Mouse (Mus musculus): ENCODE data around the gene Rab10. TPM values are rescaled to one million over a fixed set of nuclear protein-coding genes. Genes with fewer than 3 reads are reported as not detected.

Rab10 gene
- polyA plus RNA-seq, 1 experiment from 2014 or later, result 69.4 TPM

- H3K27ac ChIP-seq, result no peak overlapping the region
- no peak for DNase-seq (ENCODE audit: extremely low spot score, low spot score)
- 60% methylated on average over 2 of the region's 2 CpGs for WGBS
- no peak overlapping the region for H3K4me3 ChIP-seq
- H3K27me3 ChIP-seq (ENCODE audit: poor library complexity, severe bottlenecking), result no peaks in the 10 kb centered on the region
- H3K9me3 ChIP-seq, result peaks cover 3% of the 10 kb centered on the region; the same call in 1 of the 2 replicates
- no peaks in the 10 kb centered on the region for H3K4me1 ChIP-seq
- H3K36me3 ChIP-seq (replicated peaks), result no peaks in the 10 kb centered on the region
These were observed 99.6 kb downstream of the Rab10 start for GRCm38 (mm10) chr12:3210181-3210580.

GRCm38 (mm10) chr12:3209163-3209562 is 100.6 kb downstream of the Rab10 start:
- no peak overlapping the region for H3K27ac ChIP-seq
- no peak overlapping the region for H3K4me3 ChIP-seq
- DNase-seq (ENCODE audit: extremely low spot score, low spot score), result no peak
- H3K27me3 ChIP-seq (ENCODE audit: poor library complexity, severe bottlenecking), result no peaks in the 10 kb centered on the region
- H3K4me1 ChIP-seq, result no peaks in the 10 kb centered on the region
- no peaks in the 10 kb centered on the region for H3K36me3 ChIP-seq (replicated peaks)
- peaks cover 3% of the 10 kb centered on the region; the same call in 1 of the 2 replicates for H3K9me3 ChIP-seq
- 54% methylated on average over 1 of the region's 1 CpGs for WGBS

Other genes starting within 250 kb of the Rab10 start
- gene Kif3c, start 55.2 kb upstream of the Rab10 start, polyA plus RNA-seq (2016; fragmentation: Nextera tagmentation; extraction: Ambion mirVana), result 15.0 and 15.1 TPM in 2 replicates
- 16.4 and 17.7 TPM in 2 replicates for gene Asxl2, start 116.9 kb upstream of the Rab10 start, polyA plus RNA-seq (2016; fragmentation: Nextera tagmentation; extraction: Ambion mirVana)